Mouse (Mus musculus) CH12.LX (cell line): Measurements from ENCODE around the gene Ppp1cc. TPM values are rescaled to one million over a fixed set of nuclear protein-coding genes. Genes with fewer than 3 reads are reported as not detected.

Experiments
- DNase-seq: peaks from one replicate; pipeline ENCODE4 v3.0.0-alpha.2; 2013; ENCODE audit errors: extremely low read depth
- H3K27ac ChIP-seq: 2 replicates; pipeline ENCODE4 v1.5.1; 2012; ENCODE audit warnings: low read depth, mild to moderate bottlenecking, control low read depth, moderate library complexity; ENCODE audit not compliant: insufficient read depth
- H3K27me3 ChIP-seq: replicated peaks from 2 replicates; pipeline ENCODE3; 2012; ENCODE audit warnings: inconsistent platforms
- H3K36me3 ChIP-seq, 2 experiments: replicated peaks in 1 of 2; 2 replicates each; pipeline versions ENCODE3 to v1.6.1; 2012; ENCODE audit warnings: inconsistent platforms in 1 of 2, low read length in 1 of 2, mild to moderate bottlenecking in 1 of 2, mixed read lengths in 1 of 2, moderate library complexity in 1 of 2; ENCODE audit not compliant: control insufficient read depth in 1 of 2, insufficient read depth in 1 of 2
- H3K4me1 ChIP-seq, 2 experiments: 2 replicates each; pipeline ENCODE4 v1.6.1; 2012; ENCODE audit warnings: inconsistent platforms in 1 of 2, moderate library complexity in 1 of 2; ENCODE audit not compliant: insufficient read depth in 2 of 2, control insufficient read depth in 1 of 2
- H3K4me2 ChIP-seq: 2 replicates; pipeline ENCODE4 v1.6.1; 2012; ENCODE audit warnings: low read depth, mild to moderate bottlenecking, control low read depth; ENCODE audit not compliant: poor library complexity, insufficient read depth, severe bottlenecking
- H3K4me3 ChIP-seq, 3 experiments: fragments of 150-350 bp in 1 of 3; sonication (generic) in 1 of 3; replicated peaks in 1 of 3; 2 replicates each; pipeline versions ENCODE3 to v1.5.1; 2011 to 2012; ENCODE audit warnings: low read depth in 2 of 3, low read length in 2 of 3, mild to moderate bottlenecking in 2 of 3, moderate library complexity in 2 of 3, control low read depth in 1 of 3, improper control_type of control experiment in 1 of 3, inconsistent platforms in 1 of 3, mixed read lengths in 1 of 3; ENCODE audit not compliant: poor library complexity in 1 of 3
- H3K79me2 ChIP-seq: replicated peaks from 2 replicates; pipeline ENCODE4 v1.6.1; 2012; ENCODE audit warnings: mild to moderate bottlenecking, moderate library complexity; ENCODE audit not compliant: control insufficient read depth, poor library complexity, insufficient read depth, severe bottlenecking; ENCODE audit errors: extremely low read depth
- H3K9ac ChIP-seq: 2 replicates; pipeline ENCODE4 v1.6.1; 2012; ENCODE audit warnings: low read depth, mild to moderate bottlenecking, control low read depth, moderate library complexity; ENCODE audit not compliant: insufficient read depth
- H3K9me3 ChIP-seq: replicated peaks from 2 replicates; pipeline ENCODE3; 2012; ENCODE audit warnings: low read length, inconsistent platforms, mixed read lengths
- BHLHE40 ChIP-seq: IDR thresholded peaks from 2 replicates; pipeline ENCODE4 v1.6.1; 2011; ENCODE audit warnings: mild to moderate bottlenecking, low read depth, low read length, improper control_type of control experiment
- CHD1 ChIP-seq: IDR thresholded peaks from 2 replicates; pipeline ENCODE4 v1.6.1; 2012; ENCODE audit warnings: low read depth, low read length, improper control_type of control experiment, inconsistent platforms
- CHD2 ChIP-seq: IDR thresholded peaks from 2 replicates; pipeline ENCODE4 v1.6.1; 2011; ENCODE audit warnings: low read length, improper control_type of control experiment
- CTCF ChIP-seq, 2 experiments: IDR thresholded peaks in 1 of 2; conservative IDR thresholded peaks in 1 of 2; 2 replicates each; pipeline ENCODE4 v1.5.1; 2011 to 2012; ENCODE audit warnings: low read depth in 2 of 2, low read length in 2 of 2, improper control_type of control experiment in 1 of 2, inconsistent platforms in 1 of 2, mild to moderate bottlenecking in 1 of 2, moderate library complexity in 1 of 2
- E2F4 ChIP-seq: IDR thresholded peaks from 2 replicates; pipeline ENCODE4 v1.6.1; 2011; ENCODE audit warnings: low read depth, low read length, improper control_type of control experiment; ENCODE audit not compliant: insufficient replicate concordance
- ELF1 ChIP-seq: IDR thresholded peaks from 2 replicates; pipeline ENCODE4 v1.6.1; 2014; ENCODE audit warnings: low read depth, mild to moderate bottlenecking, inconsistent platforms, low read length, improper control_type of control experiment
- EP300 ChIP-seq: IDR thresholded peaks from 2 replicates; pipeline ENCODE4 v1.6.1; 2011; ENCODE audit warnings: low read length, improper control_type of control experiment
- ETS1 ChIP-seq: conservative IDR thresholded peaks from 2 replicates; pipeline ENCODE4 v1.6.1; 2012; ENCODE audit warnings: low read depth, mild to moderate bottlenecking, inconsistent platforms, low read length, improper control_type of control experiment, moderate library complexity
- GABPA ChIP-seq: IDR thresholded peaks from 2 replicates; pipeline ENCODE4 v1.6.1; 2012; ENCODE audit warnings: low read depth, low read length, improper control_type of control experiment, inconsistent platforms; ENCODE audit not compliant: insufficient replicate concordance
- HCFC1 ChIP-seq: IDR thresholded peaks from 2 replicates; pipeline ENCODE4 v1.6.1; 2012; ENCODE audit warnings: low read depth, mild to moderate bottlenecking, inconsistent platforms, low read length, improper control_type of control experiment
- IRF4 ChIP-seq: IDR thresholded peaks from 2 replicates; pipeline ENCODE4 v1.6.1; 2014; ENCODE audit warnings: low read depth, mild to moderate bottlenecking, inconsistent platforms, low read length, improper control_type of control experiment
- JUN ChIP-seq: IDR thresholded peaks from 2 replicates; pipeline ENCODE4 v1.6.1; 2011; ENCODE audit warnings: low read depth, mild to moderate bottlenecking, low read length, improper control_type of control experiment, moderate library complexity; ENCODE audit not compliant: insufficient read depth
- JUND ChIP-seq: conservative IDR thresholded peaks from 2 replicates; pipeline ENCODE4 v1.6.1; 2011; ENCODE audit warnings: low read depth, low read length, improper control_type of control experiment
- KAT2A ChIP-seq: IDR thresholded peaks from 2 replicates; pipeline ENCODE4 v1.6.1; 2012; ENCODE audit warnings: low read length, improper control_type of control experiment, inconsistent platforms; ENCODE audit not compliant: insufficient replicate concordance
- MAFK ChIP-seq: IDR thresholded peaks from 2 replicates; pipeline ENCODE4 v1.6.1; 2011; ENCODE audit warnings: low read length, improper control_type of control experiment; ENCODE audit not compliant: insufficient replicate concordance
- MAX ChIP-seq: IDR thresholded peaks from 2 replicates; pipeline ENCODE4 v1.6.1; 2011; ENCODE audit warnings: low read length, improper control_type of control experiment
- MAZ ChIP-seq: IDR thresholded peaks from 2 replicates; pipeline ENCODE4 v1.6.1; 2012; ENCODE audit warnings: low read depth, mild to moderate bottlenecking, inconsistent platforms, low read length, improper control_type of control experiment, moderate library complexity
- MEF2A ChIP-seq: IDR thresholded peaks from 2 replicates; pipeline ENCODE4 v1.6.1; 2014; ENCODE audit warnings: low read depth, mild to moderate bottlenecking, inconsistent platforms, low read length, improper control_type of control experiment, borderline replicate concordance
- MXI1 ChIP-seq: IDR thresholded peaks from 2 replicates; pipeline ENCODE4 v1.6.1; 2011; ENCODE audit warnings: mild to moderate bottlenecking, low read depth, low read length, improper control_type of control experiment
- MYC ChIP-seq: IDR thresholded peaks from 2 replicates; pipeline ENCODE4 v1.6.1; 2011; ENCODE audit warnings: low read depth, mild to moderate bottlenecking, improper control_type of control experiment, low read length
- NELFE ChIP-seq: IDR thresholded peaks from 2 replicates; pipeline ENCODE4 v1.6.1; 2011; ENCODE audit warnings: low read depth, low read length, improper control_type of control experiment
- NRF1 ChIP-seq: IDR thresholded peaks from 2 replicates; pipeline ENCODE4 v1.6.1; 2014; ENCODE audit warnings: low read depth, mild to moderate bottlenecking, inconsistent platforms, low read length, improper control_type of control experiment, moderate library complexity
- PAX5 ChIP-seq: IDR thresholded peaks from 2 replicates; pipeline ENCODE4 v1.6.1; 2012; ENCODE audit warnings: low read length, inconsistent platforms, mixed read lengths
- POLR2A ChIP-seq: IDR thresholded peaks from 2 replicates; pipeline ENCODE4 v1.6.1; 2011; ENCODE audit warnings: low read depth, mild to moderate bottlenecking, improper control_type of control experiment, low read length
- POLR2AphosphoS2 ChIP-seq: IDR thresholded peaks from 2 replicates; pipeline ENCODE4 v1.6.1; 2011; ENCODE audit warnings: low read depth, low read length, improper control_type of control experiment
- RAD21 ChIP-seq: IDR thresholded peaks from 2 replicates; pipeline ENCODE4 v1.6.1; 2011; ENCODE audit warnings: low read depth, mild to moderate bottlenecking, low read length, improper control_type of control experiment, moderate library complexity
- RCOR1 ChIP-seq: conservative IDR thresholded peaks from 2 replicates; pipeline ENCODE4 v1.6.1; 2012; ENCODE audit warnings: low read depth, mild to moderate bottlenecking, inconsistent platforms, low read length, improper control_type of control experiment
- SIN3A ChIP-seq: IDR thresholded peaks from 2 replicates; pipeline ENCODE4 v1.6.1; 2012; ENCODE audit warnings: low read length, improper control_type of control experiment, inconsistent platforms
- SMC3 ChIP-seq: IDR thresholded peaks from 2 replicates; pipeline ENCODE4 v1.6.1; 2011; ENCODE audit warnings: low read depth, low read length, improper control_type of control experiment
- TBP ChIP-seq: conservative IDR thresholded peaks from 2 replicates; pipeline ENCODE4 v1.6.1; 2011; ENCODE audit warnings: low read depth, low read length, improper control_type of control experiment
- TCF12 ChIP-seq: IDR thresholded peaks from 2 replicates; pipeline ENCODE4 v1.6.1; 2014; ENCODE audit warnings: low read depth, mild to moderate bottlenecking, inconsistent platforms, low read length, improper control_type of control experiment
- UBTF ChIP-seq: IDR thresholded peaks from 2 replicates; pipeline ENCODE4 v1.6.1; 2012; ENCODE audit warnings: low read depth, mild to moderate bottlenecking, inconsistent platforms, low read length, improper control_type of control experiment, moderate library complexity
- USF2 ChIP-seq: conservative IDR thresholded peaks from 2 replicates; pipeline ENCODE4 v1.6.1; 2011; ENCODE audit warnings: low read depth, low read length, improper control_type of control experiment
- ZC3H11A ChIP-seq: IDR thresholded peaks from 2 replicates; pipeline ENCODE4 v1.6.1; 2012; ENCODE audit warnings: low read depth, mild to moderate bottlenecking, inconsistent platforms, low read length, improper control_type of control experiment
- ZKSCAN1 ChIP-seq: IDR thresholded peaks from 2 replicates; pipeline ENCODE4 v1.6.1; 2012; ENCODE audit warnings: low read depth, inconsistent platforms, low read length, improper control_type of control experiment, borderline replicate concordance
- ZMIZ1 ChIP-seq: IDR thresholded peaks from 2 replicates; pipeline ENCODE4 v1.6.1; 2012; ENCODE audit warnings: low read depth, mild to moderate bottlenecking, inconsistent platforms, low read length, improper control_type of control experiment
- ZNF384 ChIP-seq: IDR thresholded peaks from 2 replicates; pipeline ENCODE4 v1.6.1; 2012; ENCODE audit warnings: low read depth, low read length, improper control_type of control experiment, inconsistent platforms
- dilution Hi-C: fragments of 300-500 bp; cut with MboI; formaldehyde crosslinking; loops from 2 replicates; pipeline ENCODE4 v1.14.3; 2020; ENCODE audit warnings: low sequenced_read_pairs; ENCODE audit not compliant: extremely low pct_unique_long_range_greater_than_20kb, extremely low pct_ligation_motif_present
- in situ Hi-C: fragments of 300-500 bp; cut with MboI; formaldehyde crosslinking; loops from 3 replicates; pipeline ENCODE4 v1.14.3; 2019; ENCODE audit warnings: low sequenced_read_pairs, low pct_ligation_motif_present, low pct_unique_long_range_greater_than_20kb, mixed read lengths
- polyA plus RNA-seq: library from polyadenylated mRNA; unstranded; fragments of >175 nt; gene quantifications from 2 replicates; pipeline ENCODE4 v1.2.1, GENCODE M21; 2012; ENCODE audit warnings: low read depth; ENCODE audit not compliant: insufficient read length
- total RNA-seq, 2 experiments: library from RNA; depleted of rRNA; stranded (reverse); fragments of 300-350 nt in 1 of 2; fragments of >200 nt in 1 of 2; gene quantifications; 2 replicates each; pipeline ENCODE4 v1.2.3; 2012 to 2014

Ppp1cc gene
- total and polyA plus RNA-seq, 3 experiments, result 191 to 406 (median 358) TPM

- Histone ChIP-seq H3K4me2 (peak overlapping the region; percentile 39), H3K79me2 (peaks cover 14% of the 10 kb centered on the region), H3K27me3 (no peaks in the 10 kb centered on the region), H3K27ac (peak overlapping the region; percentile 90), H3K4me3 (peak overlapping the region in 1 of 3 experiments; percentile 14), H3K4me1 (peaks cover 58 to 94% of the 10 kb centered on the region in 2 experiments), H3K9ac (peak overlapping the region; percentile 4; the same call in 1 of the 2 replicates), H3K9me3 (no peaks in the 10 kb centered on the region), H3K36me3 (peaks cover 26 to 81% of the 10 kb centered on the region in 2 experiments)
- dilution Hi-C loops, result no loop called here
- peak; percentile 96 for DNase-seq
- in situ Hi-C loops, result no loop called here
- peak; percentile 78; the same call in 1 of the 2 replicates for TF ChIP-seq IRF4
- peak; percentile 81; the same call in 1 of the 2 replicates for TF ChIP-seq MYC
- peak; percentile 94 for TF ChIP-seq MEF2A
- TF ChIP-seq NRF1, result peak; percentile 22; the same call in 1 of the 2 replicates
- TF ChIP-seq SMC3, result peak; percentile 35
- no peak for TF ChIP-seq GABPA
- no peak for TF ChIP-seq POLR2AphosphoS2
- TF ChIP-seq ETS1, result peak; percentile 97
- peak; percentile 57; the same call in 1 of the 2 replicates for TF ChIP-seq RCOR1
- TF ChIP-seq JUND, result no peak; the same call in 1 of the 2 replicates
- no peak for TF ChIP-seq ZKSCAN1
- TF ChIP-seq MXI1, result peak; percentile 44; the same call in 1 of the 2 replicates
- peak; percentile 70; the same call in 1 of the 2 replicates for TF ChIP-seq SIN3A
- TF ChIP-seq BHLHE40, result peak; percentile 99
- no peak for TF ChIP-seq HCFC1
- TF ChIP-seq TBP, result no peak
- TF ChIP-seq ZMIZ1, result peak; percentile 66
- no peak; the same call in 1 of the 2 replicates for TF ChIP-seq ZNF384
- TF ChIP-seq TCF12, result peak; percentile 87
- TF ChIP-seq CHD2, result peak; percentile 73
- no peak for TF ChIP-seq JUN
- no peak; the same call in 1 of the 2 replicates for TF ChIP-seq RAD21
- no peak for TF ChIP-seq PAX5
- TF ChIP-seq USF2, result no peak
- 0 out of 2 replicates have a peak, but pooled peaks have one; percentile 35 for TF ChIP-seq POLR2A
- TF ChIP-seq CTCF (conservative IDR thresholded peaks at IDR 0.05 in 1 of 2, IDR thresholded peaks at IDR 0.05 in 1 of 2; ENCODE audit: low read depth in 2 of 2, low read length in 2 of 2), result no peak
- peak; percentile 86 for TF ChIP-seq EP300
- peak; percentile 57 for TF ChIP-seq MAFK
- TF ChIP-seq ELF1, result peak; percentile 17; the same call in 1 of the 2 replicates
- TF ChIP-seq UBTF, result 0 out of 2 replicates have a peak, but pooled peaks have one; percentile 38
- TF ChIP-seq KAT2A, result no peak
- no peak for TF ChIP-seq E2F4
- TF ChIP-seq CHD1, result no peak; the same call in 1 of the 2 replicates
- TF ChIP-seq NELFE, result no peak
- TF ChIP-seq ZC3H11A, result no peak
- peak; percentile 66; the same call in 1 of the 2 replicates for TF ChIP-seq MAX
- TF ChIP-seq MAZ, result peak; percentile 64; the same call in 1 of the 2 replicates
Observed at GRCm38 (mm10) chr5:122219655-122220629, 61.9 kb downstream of the Ppp1cc start.
